Mouse (Mus musculus) Muller cell, postnatal 12 days (primary cell): ENCODE results near the gene Akirin1.
A peak's percentile ranks its signal among the peaks of the same experiment; 100 is the strongest.

Source experiments
- DNase-seq: peaks from one replicate; pipeline ENCODE4 v3.0.0-alpha.2; 2015; ENCODE audit errors: inconsistent ontology term

The Akirin1 gene

GRCm38 (mm10) chr4:123750152-123750651 lies at the start of gene Akirin1:
Akirin1 (minus strand) TSS chr4:123750345.
- DNase-seq: peak; percentile 98

GRCm38 (mm10) chr4:123797856-123798255 lies 47.7 kb upstream of the Akirin1 start:
- peak; percentile 71 for DNase-seq

GRCm38 (mm10) chr4:123797403-123797802 lies 47.3 kb upstream of the Akirin1 start:
- DNase-seq: no peak

GRCm38 (mm10) chr4:123795057-123795456 lies 44.9 kb upstream of the Akirin1 start:
- DNase-seq: no peak

GRCm38 (mm10) chr4:123793136-123793535 lies 43.0 kb upstream of the Akirin1 start:
- DNase-seq: no peak

- no peak for DNase-seq
Measured at GRCm38 (mm10) chr4:123792666-123793065, 42.5 kb upstream of the Akirin1 start.

- peak; percentile 88 for DNase-seq
Measured at GRCm38 (mm10) chr4:123787191-123787985, 37.2 kb upstream of the Akirin1 start, which contains the start of gene Rhbdl2. Rhbdl2 (plus strand) TSS chr4:123787874.

GRCm38 (mm10) chr4:123768234-123768633 lies 18.1 kb upstream of the Akirin1 start:
- DNase-seq: no peak

- DNase-seq: no peak
Measured at GRCm38 (mm10) chr4:123767807-123768206, 17.7 kb upstream of the Akirin1 start.

GRCm38 (mm10) chr4:123765071-123765470 lies 14.9 kb upstream of the Akirin1 start:
- no peak for DNase-seq

GRCm38 (mm10) chr4:123758306-123758705 lies 8.2 kb upstream of the Akirin1 start:
- no peak for DNase-seq

GRCm38 (mm10) chr4:123750707-123751312 lies 665 bp upstream of the Akirin1 start:
- no peak for DNase-seq

GRCm38 (mm10) chr4:123749484-123750130 lies 538 bp downstream of the Akirin1 start:
- no peak for DNase-seq

GRCm38 (mm10) chr4:123748726-123749415 lies 1.3 kb downstream of the Akirin1 start:
- no peak for DNase-seq

GRCm38 (mm10) chr4:123745221-123745775 lies 4.8 kb downstream of the Akirin1 start:
- no peak for DNase-seq

- DNase-seq: no peak
Measured at GRCm38 (mm10) chr4:123742891-123743290, 7.3 kb downstream of the Akirin1 start.

- no peak for DNase-seq
Measured at GRCm38 (mm10) chr4:123738708-123739107, 11.4 kb downstream of the Akirin1 start.

- no peak for DNase-seq
Measured at GRCm38 (mm10) chr4:123733532-123733931, 16.6 kb downstream of the Akirin1 start.

- DNase-seq: no peak
Measured at GRCm38 (mm10) chr4:123732921-123733320, 17.2 kb downstream of the Akirin1 start.

- no peak for DNase-seq
Measured at GRCm38 (mm10) chr4:123732163-123732910, 17.8 kb downstream of the Akirin1 start.

GRCm38 (mm10) chr4:123721761-123722160 lies 28.4 kb downstream of the Akirin1 start:
- DNase-seq: no peak
